Mouse (Mus musculus): ENCODE measurements at regions not wholly inside any gene's neighbourhood (a gene's known extent, or its start where the extent isn't known, plus 50 kb on each side); places are given as distances from the start of the nearest gene placed in this dataset.

- TF ChIP-seq CTCF (IDR thresholded peaks at IDR 0.05; ENCODE audit: control insufficient read depth, insufficient read depth, insufficient read length), result no peak
- no peak for TF ChIP-seq USF1 (IDR thresholded peaks at IDR 0.05; ENCODE audit: low read depth)
- no peak for TF ChIP-seq FOSL1 (IDR thresholded peaks at IDR 0.05; ENCODE audit: insufficient read depth, low read length, poor library complexity, severe bottlenecking)
- no peak for TF ChIP-seq CEBPB (IDR thresholded peaks at IDR 0.05; ENCODE audit: low read depth)
- no peak for TF ChIP-seq MAX (IDR thresholded peaks at IDR 0.05)
Measured at GRCm38 (mm10) chr6:94900862-94901261, 200.9 kb upstream of the Lrig1 start.
